In the genomic region with DNA sequence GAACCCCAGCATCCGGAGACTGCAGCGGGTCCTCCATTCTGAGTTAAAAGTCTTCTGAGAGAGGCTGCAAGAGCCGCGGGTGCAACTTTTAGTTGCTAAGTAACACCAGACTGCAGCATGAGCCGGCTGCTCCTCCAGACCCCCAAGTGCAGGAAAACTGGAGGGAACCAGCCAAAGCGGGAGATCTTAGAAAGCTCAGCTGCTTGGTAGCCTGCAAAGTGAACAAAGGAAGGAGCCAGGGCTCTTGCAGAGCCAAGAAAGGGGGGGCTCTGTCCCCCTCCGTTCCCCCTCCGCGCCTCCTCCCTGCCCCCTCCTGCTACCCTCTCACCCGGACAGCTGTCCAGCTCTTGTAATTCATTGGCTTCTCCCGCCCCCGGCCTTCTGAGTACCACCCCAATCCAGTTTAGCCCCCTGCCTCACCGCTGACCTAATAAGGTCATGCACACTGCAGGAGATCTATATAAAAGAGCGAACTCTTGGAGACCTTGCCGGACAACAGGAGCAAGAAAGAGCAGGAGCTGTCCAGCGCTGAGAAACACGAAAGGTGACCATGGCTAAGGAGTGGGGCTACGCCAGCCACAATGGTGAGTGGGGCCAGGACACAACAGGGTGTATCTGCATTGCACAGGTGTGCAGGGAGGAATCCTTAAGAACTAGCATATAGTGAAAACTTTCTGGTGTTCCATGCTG, we compare ENCODE assay signal across 8 mouse cellular contexts. TPM values are rescaled to one million over a fixed set of nuclear protein-coding genes. Genes with fewer than 3 reads are reported as not detected.
DNase-seq lines count a peak whose midpoint lies in the region; ATAC-seq and TF ChIP-seq lines count a peak whose summit lies in the region.

A gene (plus strand): TSS at position 491 of the 690 bp plus-strand sequence.

- H3K36me3 ChIP-seq in erythroblast, embryonic 14.5 days (ENCODE audit: control insufficient read depth), result no peaks in the 10 kb centered on the region
- no peaks in the 10 kb centered on the region for H3K36me3 ChIP-seq in ES-Bruce4 (ENCODE audit: control insufficient read depth, insufficient read depth, low read length, poor library complexity, severe bottlenecking)
- H3K36me3 ChIP-seq in embryonic facial prominence, embryonic 13.5 days, result no peaks in the 10 kb centered on the region
- no peaks in the 10 kb centered on the region for H3K36me3 ChIP-seq in heart, embryonic 16.5 days (ENCODE audit: control insufficient read depth, insufficient read depth)
- H3K36me3 ChIP-seq in liver, embryonic 12.5 days, result no peaks in the 10 kb centered on the region

- no peak for DNase-seq in urinary bladder, postnatal 14 days (ENCODE audit: low spot score)

- peaks cover 36% of the 10 kb centered on the region for H3K27me3 ChIP-seq in erythroblast, embryonic 14.5 days (ENCODE audit: control insufficient read depth)
- H3K27me3 ChIP-seq in ES-Bruce4 (ENCODE audit: control insufficient read depth, insufficient read depth, low read length, poor library complexity, severe bottlenecking), result no peaks in the 10 kb centered on the region
- H3K27me3 ChIP-seq in embryonic facial prominence, embryonic 13.5 days, result peaks cover 3% of the 10 kb centered on the region; the same call in 1 of the 2 replicates
- no peaks in the 10 kb centered on the region for H3K27me3 ChIP-seq in heart, embryonic 16.5 days (ENCODE audit: control insufficient read depth, insufficient read depth, low read length)
- H3K27me3 ChIP-seq in liver, embryonic 12.5 days (replicated peaks), result peaks cover 29% of the 10 kb centered on the region

- peak; percentile 85 for TF ChIP-seq EP300 in ES-Bruce4 (IDR thresholded peaks at IDR 0.05; ENCODE audit: insufficient read depth, low read depth, low read length)

- peak within 1 kb of the TSS; percentile 84 for H3K4me2 ChIP-seq in embryonic facial prominence, embryonic 13.5 days
- H3K4me2 ChIP-seq in heart, embryonic 16.5 days (ENCODE audit: low read depth, low read length), result peak within 1 kb of the TSS; percentile 73
- peak within 1 kb of the TSS; percentile 56 for H3K4me2 ChIP-seq in liver, embryonic 12.5 days

- no peaks in the 10 kb centered on the region for H3K4me1 ChIP-seq in erythroblast, embryonic 14.5 days (ENCODE audit: control insufficient read depth)
- no peaks in the 10 kb centered on the region for H3K4me1 ChIP-seq in ES-Bruce4 (ENCODE audit: control insufficient read depth, insufficient read depth, low read length)
- peaks cover 9% of the 10 kb centered on the region for H3K4me1 ChIP-seq in embryonic facial prominence, embryonic 13.5 days
- peaks cover 9% of the 10 kb centered on the region for H3K4me1 ChIP-seq in heart, embryonic 16.5 days (ENCODE audit: control insufficient read depth, insufficient read depth, low read length)
- H3K4me1 ChIP-seq in liver, embryonic 12.5 days, result 0 out of 2 replicates have a peak, but pooled peaks cover 5% of the 10 kb centered on the region
- peaks cover 9% of the 10 kb centered on the region; the same call in 1 of the 2 replicates for H3K4me1 ChIP-seq in olfactory bulb, adult 2 months (ENCODE audit: control insufficient read depth, insufficient read depth, low read length)

- no peak within 1 kb of the TSS for H3K27ac ChIP-seq in ES-Bruce4 (ENCODE audit: insufficient read depth, low read length)
- 0 out of 2 replicates have a peak within 1 kb of the TSS, but pooled peaks have one; percentile 22 for H3K27ac ChIP-seq in embryonic facial prominence, embryonic 13.5 days
- H3K27ac ChIP-seq in heart, embryonic 16.5 days (ENCODE audit: low read length), result no peak within 1 kb of the TSS
- H3K27ac ChIP-seq in liver, embryonic 12.5 days, result no peak within 1 kb of the TSS
- no peak within 1 kb of the TSS for H3K27ac ChIP-seq in olfactory bulb, adult 2 months (ENCODE audit: insufficient read depth, low read depth, low read length)

- no peak for TF ChIP-seq POLR2A in ES-Bruce4 (IDR thresholded peaks at IDR 0.05; ENCODE audit: insufficient read depth, low read length)
- TF ChIP-seq POLR2A in olfactory bulb, adult 2 months (IDR thresholded peaks at IDR 0.05; ENCODE audit: insufficient read depth, low read depth, low read length), result no peak

- H3K9me3 ChIP-seq in erythroblast, embryonic 14.5 days (ENCODE audit: control insufficient read depth, low read length), result no peaks in the 10 kb centered on the region
- H3K9me3 ChIP-seq in ES-Bruce4 (replicated peaks; ENCODE audit: control insufficient read depth, insufficient read depth, low read length, poor library complexity, severe bottlenecking), result no peaks in the 10 kb centered on the region
- H3K9me3 ChIP-seq in embryonic facial prominence, embryonic 13.5 days, result no peaks in the 10 kb centered on the region
- no peaks in the 10 kb centered on the region for H3K9me3 ChIP-seq in heart, embryonic 16.5 days (replicated peaks; ENCODE audit: control insufficient read depth, low read length)
- no peaks in the 10 kb centered on the region for H3K9me3 ChIP-seq in liver, embryonic 12.5 days (replicated peaks)

- no peak for TF ChIP-seq CTCF in ES-Bruce4 (IDR thresholded peaks at IDR 0.05; ENCODE audit: low read depth, low read length)
- TF ChIP-seq CTCF in olfactory bulb, adult 2 months (IDR thresholded peaks at IDR 0.05; ENCODE audit: insufficient read depth, low read depth, low read length), result no peak

- 0 out of 2 replicates have a peak within 1 kb of the TSS, but pooled peaks have one; percentile 2 for H3K9ac ChIP-seq in ES-Bruce4 (ENCODE audit: low read depth, poor library complexity, severe bottlenecking)
- H3K9ac ChIP-seq in embryonic facial prominence, embryonic 13.5 days, result peak within 1 kb of the TSS; percentile 64
- peak within 1 kb of the TSS; percentile 26; the same call in 1 of the 2 replicates for H3K9ac ChIP-seq in heart, embryonic 16.5 days (ENCODE audit: low read length)
- no peak within 1 kb of the TSS for H3K9ac ChIP-seq in liver, embryonic 12.5 days

- 6% methylated on average over 18 of the region's 18 CpGs for WGBS in embryonic facial prominence, embryonic 13.5 days
- 4% methylated on average over 18 of the region's 18 CpGs for WGBS in heart, embryonic 16.5 days
- WGBS in liver, embryonic 12.5 days (ENCODE audit: insufficient replicate concordance), result 6% methylated on average over 18 of the region's 18 CpGs
- 8% methylated on average over 18 of the region's 18 CpGs for WGBS in olfactory bulb, adult 2 months

- peak within 1 kb of the TSS; percentile 34 for H3K4me3 ChIP-seq in erythroblast, embryonic 14.5 days (replicated peaks)
- peak within 1 kb of the TSS; percentile 17 for H3K4me3 ChIP-seq in ES-Bruce4 (ENCODE audit: low read depth, low read length)
- H3K4me3 ChIP-seq in embryonic facial prominence, embryonic 13.5 days, result peak within 1 kb of the TSS; percentile 44
- peak within 1 kb of the TSS; percentile 45 for H3K4me3 ChIP-seq in heart, embryonic 16.5 days (ENCODE audit: low read length)
- H3K4me3 ChIP-seq in liver, embryonic 12.5 days, result peak within 1 kb of the TSS; percentile 35
- peak within 1 kb of the TSS; percentile 23 for H3K4me3 ChIP-seq in olfactory bulb, adult 2 months (ENCODE audit: insufficient read depth, low read depth, low read length)

- ATAC-seq in erythroblast, adult 5-6 weeks (replicated peaks; ENCODE audit: low FRiP score, poor library complexity, severe bottlenecking), result no peak
- peak; percentile 56; the same call in 1 of the 2 replicates for ATAC-seq in embryonic facial prominence, embryonic 13.5 days (ENCODE audit: insufficient number of reproducible peaks, insufficient read depth, low FRiP score, low TSS enrichment, low read depth)
- ATAC-seq in heart, embryonic 16.5 days (replicated peaks; ENCODE audit: extremely low read depth, insufficient read depth, low FRiP score), result peak; percentile 14
- no peak for ATAC-seq in liver, embryonic 12.5 days

RNA-seq across cellular contexts. Expression of the gene that starts here (rescaled TPM):
- polyA plus RNA-seq in erythroblast, embryonic 14.5 days (2012), result 0.10 and 0.23 TPM in 2 replicates
- total RNA-seq in erythroblast, adult 5-6 weeks (2015; ENCODE audit: low replicate concordance), result 0.38 TPM in 1 of 2 replicates, not detected in the other
- 0.85 TPM in 1 of 2 replicates, not detected in the other for total RNA-seq in erythroblast, adult 5-6 weeks (2017; ENCODE audit: low replicate concordance)
- 2.6 TPM in 2 replicates for polyA plus RNA-seq in ES-Bruce4 (2011; ENCODE audit: insufficient read depth, insufficient read length, low read depth, missing spikeins)
- polyA plus RNA-seq in embryonic facial prominence, embryonic 13.5 days (2015; fragmentation: Nextera tagmentation; extraction: Ambion mirVana), result 14.4 and 20.9 TPM in 2 replicates
- polyA plus RNA-seq in heart, embryonic 16.5 days (2015; fragmentation: Nextera tagmentation; extraction: Ambion mirVana), result 5.4 and 9.1 TPM in 2 replicates
- polyA plus RNA-seq in liver, embryonic 12.5 days (2016; fragmentation: Nextera tagmentation; extraction: Ambion mirVana), result 8.2 and 8.5 TPM in 2 replicates
- not detected in 2 replicates for polyA plus RNA-seq in olfactory bulb, adult 2 months (2012; ENCODE audit: insufficient read depth, insufficient read length, low replicate concordance, missing spikeins)

Comparison
In these comparisons a context has a peak if more than half of its experiments do, and no peak if none do; other contexts are left out.
1. ATAC-seq: peak in embryonic facial prominence, embryonic 13.5 days (single experiment) and heart, embryonic 16.5 days (single experiment); none in erythroblast, adult 5-6 weeks (single experiment) and liver, embryonic 12.5 days (single experiment).
2. Peak in every context shown above with its lines, with median percentiles within 50 percentile points of each other: H3K4me3 ChIP-seq and H3K4me2 ChIP-seq.